Mouse (Mus musculus) bone marrow macrophage, adult 2 months (primary cell): ENCODE data around the gene Prdm1.

Source experiments
- CTCF ChIP-seq: IDR thresholded peaks from 2 replicates; pipeline ENCODE4 v1.5.1; 2012; ENCODE audit warnings: low read depth, mild to moderate bottlenecking, low read length, moderate library complexity
- POLR2A ChIP-seq: IDR thresholded peaks from 2 replicates; pipeline ENCODE4 v1.6.1; 2012; ENCODE audit warnings: mild to moderate bottlenecking, low read depth, low read length, borderline replicate concordance

GRCm38 (mm10) chr10:44434702-44435181, 93.6 kb downstream of the Prdm1 start:
- TF ChIP-seq CTCF (no peak), POLR2A (no peak)
